Mouse (Mus musculus) liver, postnatal 0 days (tissue): ENCODE measurements around the gene Scn3a.

ENCODE experiments used
- CTCF ChIP-seq: sonication (generic); IDR thresholded peaks from 2 replicates; pipeline ENCODE4 v1.5.1; 2016; ENCODE audit warnings: antibody characterized with exemption, low read depth
- EP300 ChIP-seq: IDR thresholded peaks from 2 replicates; pipeline ENCODE4 v1.6.1; 2016; ENCODE audit warnings: antibody characterized with exemption, low read depth, mild to moderate bottlenecking

GRCm38 (mm10) chr2:65421259-65422255, 145.9 kb downstream of the Scn3a start:
- no peak for TF ChIP-seq EP300
- no peak for TF ChIP-seq CTCF
